Mouse (Mus musculus) MEL (cell line): ENCODE results near the gene Gm7075. TPM values are rescaled to one million over a fixed set of nuclear protein-coding genes. Genes with fewer than 3 reads are reported as not detected.

Experiments
- DNase-seq: peaks from one replicate; pipeline ENCODE4 v3.0.0; 2011; ENCODE audit warnings: low read depth, low spot score
- H3K27ac ChIP-seq: 2 replicates; pipeline ENCODE4 v1.5.1; 2012; ENCODE audit warnings: low read depth, mild to moderate bottlenecking, control low read depth, low read length, moderate library complexity; ENCODE audit not compliant: control insufficient read depth
- H3K27me3 ChIP-seq, 2 experiments: fragments of 150-350 bp in 1 of 2; sonication (generic) in 1 of 2; 2 replicates each; pipeline ENCODE4 v1.6.1; 2012; ENCODE audit warnings: low read length in 2 of 2, mild to moderate bottlenecking in 2 of 2, improper control_type of control experiment in 1 of 2, moderate library complexity in 1 of 2; ENCODE audit not compliant: insufficient read depth in 2 of 2, control insufficient read depth in 1 of 2
- H3K36me3 ChIP-seq, 2 experiments: 2 replicates each; pipeline ENCODE4 v1.6.1; 2012 to 2014; ENCODE audit warnings: low read length in 2 of 2, improper control_type of control experiment in 1 of 2, inconsistent platforms in 1 of 2, mild to moderate bottlenecking in 1 of 2; ENCODE audit not compliant: insufficient read depth in 2 of 2, control insufficient read depth in 1 of 2
- H3K4me1 ChIP-seq, 2 experiments: fragments of 150-350 bp in 1 of 2; sonication (generic) in 1 of 2; 2 replicates each; pipeline ENCODE4 v1.6.1; 2012; ENCODE audit warnings: low read length in 2 of 2, improper control_type of control experiment in 1 of 2, mild to moderate bottlenecking in 1 of 2; ENCODE audit not compliant: insufficient read depth in 2 of 2, control insufficient read depth in 1 of 2
- H3K4me3 ChIP-seq, 2 experiments: fragments of 150-350 bp in 1 of 2; sonication (generic) in 1 of 2; 2 replicates each; pipeline ENCODE4 v1.5.1; 2012; ENCODE audit warnings: low read depth in 2 of 2, low read length in 2 of 2, mild to moderate bottlenecking in 2 of 2, moderate library complexity in 2 of 2, control low read depth in 1 of 2, improper control_type of control experiment in 1 of 2; ENCODE audit not compliant: control insufficient read depth in 1 of 2, insufficient read depth in 1 of 2
- H3K79me2 ChIP-seq: 2 replicates; pipeline ENCODE4 v1.6.1; 2012; ENCODE audit warnings: mild to moderate bottlenecking, low read length, moderate library complexity; ENCODE audit not compliant: control insufficient read depth, poor library complexity, insufficient read depth
- H3K9ac ChIP-seq: 2 replicates; pipeline ENCODE4 v1.6.1; 2012; ENCODE audit warnings: low read depth, mild to moderate bottlenecking, control low read depth, low read length, moderate library complexity; ENCODE audit not compliant: control insufficient read depth, poor library complexity, severe bottlenecking
- H3K9me3 ChIP-seq: fragments of 150-350 bp; sonication (generic); replicated peaks from 2 replicates; pipeline ENCODE4 v1.6.1; 2012; ENCODE audit warnings: mild to moderate bottlenecking, low read length, improper control_type of control experiment, moderate library complexity; ENCODE audit not compliant: insufficient read depth
- BHLHE40 ChIP-seq: IDR thresholded peaks from 2 replicates; pipeline ENCODE4 v1.6.1; 2012; ENCODE audit warnings: low read depth, mild to moderate bottlenecking, inconsistent platforms, low read length, improper control_type of control experiment, borderline replicate concordance
- CHD1 ChIP-seq: IDR thresholded peaks from 2 replicates; pipeline ENCODE4 v1.6.1; 2012; ENCODE audit warnings: low read depth, mild to moderate bottlenecking, inconsistent platforms, low read length, improper control_type of control experiment
- CTCF ChIP-seq, 3 experiments: IDR thresholded peaks in 2 of 3; conservative IDR thresholded peaks in 1 of 3; 2 replicates each; pipeline ENCODE4 v1.5.1; 2011 to 2012; ENCODE audit warnings: low read length in 3 of 3, low read depth in 2 of 3, mild to moderate bottlenecking in 2 of 3, improper control_type of control experiment in 1 of 3, inconsistent platforms in 1 of 3, mixed read lengths in 1 of 3, moderate library complexity in 1 of 3; ENCODE audit not compliant: control insufficient read depth in 1 of 3, insufficient read depth in 1 of 3, poor library complexity in 1 of 3, severe bottlenecking in 1 of 3
- ELF1 ChIP-seq: IDR thresholded peaks from 2 replicates; pipeline ENCODE4 v1.6.1; 2014; ENCODE audit warnings: low read depth, mild to moderate bottlenecking, inconsistent platforms, low read length, improper control_type of control experiment, moderate library complexity
- EP300 ChIP-seq, 2 experiments: IDR thresholded peaks; 2 replicates each; pipeline ENCODE4 v1.6.1; 2011; ENCODE audit warnings: improper control_type of control experiment in 2 of 2, low read length in 2 of 2, low read depth in 1 of 2, mild to moderate bottlenecking in 1 of 2
- ETS1 ChIP-seq: IDR thresholded peaks from 2 replicates; pipeline ENCODE4 v1.6.1; 2012; ENCODE audit warnings: low read depth, mild to moderate bottlenecking, inconsistent platforms, low read length, improper control_type of control experiment, moderate library complexity
- GATA1 ChIP-seq: IDR thresholded peaks from 2 replicates; pipeline ENCODE4 v1.6.1; 2011; ENCODE audit warnings: low read depth, low read length, improper control_type of control experiment
- KAT2A ChIP-seq: conservative IDR thresholded peaks from 2 replicates; pipeline ENCODE4 v1.6.1; 2012; ENCODE audit warnings: low read depth, low read length, improper control_type of control experiment, inconsistent platforms
- MAFK ChIP-seq: IDR thresholded peaks from 2 replicates; pipeline ENCODE4 v1.6.1; 2011; ENCODE audit warnings: low read depth, mild to moderate bottlenecking, low read length, improper control_type of control experiment, borderline replicate concordance
- MAX ChIP-seq: IDR thresholded peaks from 2 replicates; pipeline ENCODE4 v1.6.1; 2011; ENCODE audit warnings: low read length, improper control_type of control experiment
- MXI1 ChIP-seq: IDR thresholded peaks from 2 replicates; pipeline ENCODE4 v1.6.1; 2011; ENCODE audit warnings: mild to moderate bottlenecking, low read depth, low read length, improper control_type of control experiment
- MYC ChIP-seq: IDR thresholded peaks from 2 replicates; pipeline ENCODE4 v1.6.1; 2011; ENCODE audit warnings: low read depth, mild to moderate bottlenecking, low read length, improper control_type of control experiment, moderate library complexity
- RAD21 ChIP-seq: IDR thresholded peaks from 2 replicates; pipeline ENCODE4 v1.6.1; 2011; ENCODE audit warnings: mild to moderate bottlenecking, low read depth, low read length, improper control_type of control experiment
- RCOR1 ChIP-seq: IDR thresholded peaks from 2 replicates; pipeline ENCODE4 v1.6.1; 2012; ENCODE audit warnings: low read depth, mild to moderate bottlenecking, inconsistent platforms, low read length, improper control_type of control experiment
- SMC3 ChIP-seq: IDR thresholded peaks from 2 replicates; pipeline ENCODE4 v1.6.1; 2011; ENCODE audit warnings: low read depth, low read length, improper control_type of control experiment
- TAL1 ChIP-seq: IDR thresholded peaks from 2 replicates; pipeline ENCODE4 v1.6.1; 2012; ENCODE audit warnings: mild to moderate bottlenecking, inconsistent platforms, low read length, moderate library complexity, mixed read lengths
- TBP ChIP-seq: IDR thresholded peaks from 2 replicates; pipeline ENCODE4 v1.8.0; 2011; ENCODE audit warnings: low read depth, low read length, improper control_type of control experiment
- TCF12 ChIP-seq: IDR thresholded peaks from 2 replicates; pipeline ENCODE4 v1.6.1; 2014; ENCODE audit warnings: low read depth, mild to moderate bottlenecking, inconsistent platforms, low read length, improper control_type of control experiment, moderate library complexity
- USF2 ChIP-seq, 2 experiments: IDR thresholded peaks; 2 replicates each; pipeline ENCODE4 v1.6.1; 2011 to 2012; ENCODE audit warnings: improper control_type of control experiment in 2 of 2, low read length in 2 of 2, borderline replicate concordance in 1 of 2, inconsistent platforms in 1 of 2, low read depth in 1 of 2, mild to moderate bottlenecking in 1 of 2; ENCODE audit not compliant: insufficient read depth in 1 of 2
- polyA plus RNA-seq, 2 experiments: library from polyadenylated mRNA; stranded (reverse) in 1 of 2; unstranded in 1 of 2; fragments of >175 nt in 1 of 2; fragments of >200 nt in 1 of 2; gene quantifications; 2 replicates each; pipeline versions ENCODE4 v1.2.1 to v1.2.4; 2012; ENCODE audit warnings: low replicate concordance in 2 of 2, low read depth in 1 of 2; ENCODE audit not compliant: insufficient read length in 2 of 2, insufficient read depth in 1 of 2, missing spikeins in 1 of 2
- total RNA-seq: library from RNA; depleted of rRNA; stranded (reverse); fragments of 300-350 nt; gene quantifications from 2 replicates; pipeline ENCODE4 v1.2.3, GENCODE M21; 2012

Gm7075 gene
- total and polyA plus RNA-seq, 3 experiments = not detected

DNA sequence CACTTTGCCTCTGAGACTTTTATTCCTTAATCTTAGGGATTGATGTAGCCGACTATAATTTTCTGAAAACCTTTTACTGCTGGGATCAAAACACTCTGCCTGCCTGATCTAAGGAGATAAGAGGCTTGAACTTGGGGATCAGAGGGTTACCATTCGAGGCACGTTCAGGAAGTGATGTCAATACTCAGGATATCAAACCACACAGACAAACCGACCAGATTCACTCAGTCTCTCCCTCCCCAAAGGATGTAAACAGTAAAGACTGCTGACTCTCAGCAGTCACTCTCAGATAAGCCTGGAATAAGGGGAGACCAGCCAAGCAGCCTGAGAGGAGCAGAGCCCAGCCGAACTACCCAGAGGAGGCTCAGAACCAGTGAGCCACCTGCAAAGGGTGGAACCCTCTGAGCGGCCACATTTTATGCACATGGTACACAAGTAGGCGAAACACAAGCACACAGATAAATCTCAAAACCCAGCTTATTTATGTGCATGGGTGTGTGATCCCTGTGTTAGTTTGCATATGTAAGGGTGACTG, 18.2 kb upstream of the Gm7075 start:
- peak; percentile 57 for DNase-seq
- H3K27me3 ChIP-seq = no peaks in the 10 kb centered on the region
- no peaks in the 10 kb centered on the region for H3K9me3 ChIP-seq
- peaks cover 12 to 30% of the 10 kb centered on the region in 2 experiments for H3K4me1 ChIP-seq
- H3K9ac ChIP-seq = no peak overlapping the region
- H3K79me2 ChIP-seq = no peaks in the 10 kb centered on the region
- no peak overlapping the region for H3K4me3 ChIP-seq
- TF ChIP-seq EP300 (IDR thresholded peaks at IDR 0.05; ENCODE audit: low read depth in 1 of 2, low read length in 2 of 2) = peak in 1 of 2 experiments; percentile 63; a peak in 2 of 4 replicates
- 0 out of 2 replicates have a peak, but pooled peaks have one; percentile 29 for TF ChIP-seq TBP
- no peak for TF ChIP-seq CHD1
- no peak for TF ChIP-seq ELF1
- no peak for TF ChIP-seq KAT2A
- TF ChIP-seq USF2 (IDR thresholded peaks at IDR 0.05; ENCODE audit: borderline replicate concordance in 1 of 2, insufficient read depth in 1 of 2, low read depth in 1 of 2, low read length in 2 of 2) = no peak
- TF ChIP-seq MYC = no peak
- peak; percentile 20; the same call in 1 of the 2 replicates for TF ChIP-seq TAL1
- TF ChIP-seq RCOR1 = peak; percentile 42
- TF ChIP-seq ETS1 = peak; percentile 75
- TF ChIP-seq MAX = no peak
- peak; percentile 63; the same call in 1 of the 2 replicates for TF ChIP-seq TCF12
- TF ChIP-seq BHLHE40 = peak; percentile 86
- TF ChIP-seq GATA1 = peak; percentile 47; the same call in 1 of the 2 replicates
- no peak for TF ChIP-seq MXI1
- H3K36me3 ChIP-seq = peaks cover 0 to 26% of the 10 kb centered on the region in 2 experiments; a peak in 2 of 4 replicates
- H3K27ac ChIP-seq = peak overlapping the region; percentile 29; the same call in 1 of the 2 replicates

DNA sequence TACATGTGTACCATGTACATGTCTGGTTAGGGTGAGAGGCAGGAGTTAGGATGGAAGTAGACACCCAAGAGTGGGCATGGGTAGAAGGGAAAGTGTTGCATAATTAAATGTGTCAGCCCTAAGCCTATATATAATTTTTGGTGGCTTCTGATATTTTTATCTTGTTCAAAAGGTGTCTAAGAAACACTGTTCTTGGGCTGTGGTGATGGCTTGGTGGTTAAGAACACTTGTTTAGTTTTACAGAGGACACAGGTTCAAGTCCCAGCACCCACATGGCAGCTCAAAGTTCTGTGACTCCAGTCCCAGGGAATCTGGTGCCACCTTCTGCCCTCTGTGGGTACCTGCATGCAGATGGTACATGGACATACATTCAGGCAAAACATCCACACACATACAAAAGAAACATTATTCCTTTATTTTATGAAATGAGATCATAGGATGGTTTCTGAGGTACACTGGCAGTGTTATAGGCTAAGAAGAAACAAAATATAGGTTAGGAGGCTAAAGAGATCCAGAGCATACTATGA, 17.2 kb upstream of the Gm7075 start:
- Histone ChIP-seq H3K4me3 (no peak overlapping the region), H3K79me2 (no peaks in the 10 kb centered on the region), H3K36me3 (peaks cover 0 to 28% of the 10 kb centered on the region in 2 experiments; a peak in 2 of 4 replicates), H3K27ac (no peak overlapping the region), H3K27me3 (no peaks in the 10 kb centered on the region), H3K9ac (no peak overlapping the region), H3K9me3 (no peaks in the 10 kb centered on the region)
- TF ChIP-seq SMC3 (peak; percentile 23), MYC (no peak), ETS1 (no peak), MAFK (peak; percentile 38; the same call in 1 of the 2 replicates), CTCF (IDR thresholded peaks at IDR 0.05 in 2 of 3, conservative IDR thresholded peaks at IDR 0.05 in 1 of 3; ENCODE audit: control insufficient read depth in 1 of 3, insufficient read depth in 1 of 3, low read depth in 2 of 3, low read length in 3 of 3, poor library complexity in 1 of 3, severe bottlenecking in 1 of 3) (peak; percentile 32 to 42 (median 33)), RAD21 (peak; percentile 28), TBP (peak; percentile 97), MXI1 (no peak)
- TF ChIP-seq, all 39 proteins: peak for 5
- DNase-seq = peak; percentile 61
- H3K4me1 ChIP-seq = peaks cover 8 to 33% of the 10 kb centered on the region in 2 experiments
